Comparison of ENCODE assay signal across 12 mouse cellular contexts in genomic region chr12:83882503-83882902, GRCm38 (mm10). TPM values are rescaled to one million over a fixed set of nuclear protein-coding genes. Genes with fewer than 3 reads are reported as not detected.
DNase-seq lines count a peak whose midpoint lies in the region; ATAC-seq lines count a peak whose summit lies in the region.
"Had no signal": no experiment of that assay in that cellular context is flagged by ENCODE, and none has a peak within 500 bp of the region (broad histone marks: within the 10 kb centered on the region; RNA-seq: fewer than 3 reads in every experiment).

No protein-coding gene starts in this region.

- H3K27ac ChIP-seq in kidney, embryonic 14.5 days (ENCODE audit: low read depth, low read length) = no peak overlapping the region
- H3K27ac ChIP-seq in hindbrain, embryonic 13.5 days = no peak overlapping the region
- H3K27ac ChIP-seq: gastrocnemius, adult 2 months; hindbrain, embryonic 15.5 days; macrophage had no signal

- no peak overlapping the region for H3K4me3 ChIP-seq in kidney, embryonic 14.5 days (ENCODE audit: low read length)
- no peak overlapping the region for H3K4me3 ChIP-seq in hindbrain, embryonic 13.5 days
- H3K4me3 ChIP-seq: gastrocnemius, adult 2 months; hindbrain, embryonic 15.5 days had no signal

- peak; percentile 29 for DNase-seq in kidney, adult 9 months
- DNase-seq in cerebellum, adult 8-10 months = peak; percentile 38
- peak; percentile 15 for DNase-seq in left cerebral cortex, postnatal 4 days
- DNase-seq in urinary bladder, adult 18-20 months (ENCODE audit: low spot score in 2 of 2) = peak; percentile 28 to 71
- no peak for DNase-seq in liver
- DNase-seq: gastrocnemius, adult 2 months; layer of hippocampus, adult 9-11 months had no signal

- no peak overlapping the region for H3K9ac ChIP-seq in kidney, embryonic 14.5 days (ENCODE audit: low read depth, low read length)
- H3K9ac ChIP-seq in hindbrain, embryonic 13.5 days = no peak overlapping the region
- H3K9ac ChIP-seq: hindbrain, embryonic 15.5 days had no signal

- WGBS in kidney, embryonic 14.5 days = 85% methylated on average over 7 of the region's 7 CpGs
- 95% methylated on average over 7 of the region's 7 CpGs for WGBS in hindbrain, embryonic 13.5 days

- ATAC-seq in kidney, embryonic 14.5 days (ENCODE audit: low FRiP score, low TSS enrichment) = no peak
- ATAC-seq in erythroid progenitor cell, adult 5-6 weeks (replicated peaks; ENCODE audit: low FRiP score, poor library complexity, severe bottlenecking) = no peak
- no peak for ATAC-seq in hindbrain, embryonic 13.5 days (ENCODE audit: low FRiP score)

- H3K36me3 ChIP-seq in kidney, embryonic 14.5 days (ENCODE audit: control insufficient read depth, insufficient read depth, low read length) = no peaks in the 10 kb centered on the region; the same call in 1 of the 2 replicates
- no peaks in the 10 kb centered on the region for H3K36me3 ChIP-seq in hindbrain, embryonic 13.5 days
- H3K36me3 ChIP-seq: hindbrain, embryonic 15.5 days had no signal

- no peak overlapping the region for H3K4me2 ChIP-seq in kidney, embryonic 14.5 days (replicated peaks; ENCODE audit: low read depth, low read length)
- H3K4me2 ChIP-seq in hindbrain, embryonic 13.5 days = no peak overlapping the region
- H3K4me2 ChIP-seq: hindbrain, embryonic 15.5 days had no signal

- no peaks in the 10 kb centered on the region for H3K4me1 ChIP-seq in kidney, embryonic 14.5 days (ENCODE audit: control insufficient read depth, insufficient read depth, low read length)
- no peaks in the 10 kb centered on the region for H3K4me1 ChIP-seq in hindbrain, embryonic 13.5 days (replicated peaks)
- H3K4me1 ChIP-seq: hindbrain, embryonic 15.5 days had no signal

- intact Hi-C loops in left cerebral cortex, postnatal 4 days (cut with DNase I) = no loop called here

- H3K9me3 ChIP-seq in kidney, embryonic 14.5 days (ENCODE audit: control insufficient read depth, low read length) = no peaks in the 10 kb centered on the region
- no peaks in the 10 kb centered on the region for H3K9me3 ChIP-seq in hindbrain, embryonic 13.5 days
- H3K9me3 ChIP-seq: hindbrain, embryonic 15.5 days had no signal

- no peaks in the 10 kb centered on the region for H3K27me3 ChIP-seq in kidney, embryonic 14.5 days (ENCODE audit: control insufficient read depth, insufficient read depth, low read length)
- no peaks in the 10 kb centered on the region for H3K27me3 ChIP-seq in hindbrain, embryonic 13.5 days
- H3K27me3 ChIP-seq: hindbrain, embryonic 15.5 days had no signal

RNA-seq across cellular contexts. Expression of gene Numb, which starts 39.2 kb away (rescaled TPM):
- polyA plus RNA-seq in kidney, embryonic 14.5 days (2014; fragmentation: Nextera tagmentation; extraction: Ambion mirVana) = 26.4 and 34.1 TPM in 2 replicates
- 10 to 100 TPM; 16.5 to 17.8 TPM for total RNA-seq in left cerebral cortex, postnatal 4 days (2021)
- total RNA-seq in erythroid progenitor cell, adult 5-6 weeks (2015; ENCODE audit: low replicate concordance) = 8.6 and 12.6 TPM in 2 replicates
- total RNA-seq in erythroid progenitor cell, adult 5-6 weeks (2017; ENCODE audit: low replicate concordance) = 18.7 and 31.4 TPM in 2 replicates
- 19.9 and 25.6 TPM in 2 replicates for polyA plus RNA-seq in hindbrain, embryonic 13.5 days (2015; fragmentation: Nextera tagmentation; extraction: Ambion mirVana)
